Mouse (Mus musculus) midbrain, embryonic 14.5 days (tissue): Measurements from ENCODE around the gene Ms4a6c. TPM values are rescaled to one million over a fixed set of nuclear protein-coding genes. Genes with fewer than 3 reads are reported as not detected.
"Not testable (repeated sequence)": the region's sequence is repeated elsewhere in the genome, so short reads cannot be mapped to it uniquely, and the experiment has no call there.

Experiments used
- ATAC-seq: fragments of 200-750 bp; cut with Nextera tagmentation; 2 replicates; pipeline ENCODE4 v1.8.0; 2017; ENCODE audit warnings: moderate number of reproducible peaks, moderate library complexity; ENCODE audit not compliant: low FRiP score, low TSS enrichment
- DNase-seq: peaks from one replicate; pipeline ENCODE4 v3.0.0-alpha.2; 2015
- H3K27ac ChIP-seq: fragments of 300-500 bp; sonication (generic); replicated peaks from 2 replicates; pipeline ENCODE4 v1.5.1; 2014; ENCODE audit warnings: mild to moderate bottlenecking, low read depth, low read length, moderate library complexity
- H3K27me3 ChIP-seq: fragments of 300-500 bp; sonication (generic); 2 replicates; pipeline ENCODE4 v1.6.1; 2014; ENCODE audit warnings: low read length, control low read depth, mixed read lengths; ENCODE audit not compliant: control insufficient read depth, insufficient read depth
- H3K36me3 ChIP-seq: fragments of 300-500 bp; sonication (generic); 2 replicates; pipeline ENCODE4 v1.6.1; 2014; ENCODE audit warnings: low read length, control low read depth; ENCODE audit not compliant: control insufficient read depth, insufficient read depth
- H3K4me1 ChIP-seq: fragments of 300-500 bp; sonication (generic); 2 replicates; pipeline ENCODE4 v1.6.1; 2014; ENCODE audit warnings: mild to moderate bottlenecking, antibody characterized with exemption, low read length, control low read depth; ENCODE audit not compliant: control insufficient read depth, insufficient read depth
- H3K4me2 ChIP-seq: fragments of 300-500 bp; sonication (generic); 2 replicates; pipeline ENCODE4 v1.6.1; 2014; ENCODE audit warnings: mild to moderate bottlenecking, low read length, moderate library complexity
- H3K4me3 ChIP-seq: fragments of 300-500 bp; sonication (generic); replicated peaks from 2 replicates; pipeline ENCODE4 v1.5.1; 2014; ENCODE audit warnings: low read depth, low read length
- H3K9ac ChIP-seq: fragments of 300-500 bp; sonication (generic); replicated peaks from 2 replicates; pipeline ENCODE4 v1.6.1; 2014; ENCODE audit warnings: mild to moderate bottlenecking, low read length, moderate library complexity
- H3K9me3 ChIP-seq: fragments of 300-500 bp; sonication (generic); 2 replicates; pipeline ENCODE4 v1.6.1; 2016; ENCODE audit warnings: low read length, control low read depth, mixed read lengths; ENCODE audit not compliant: control insufficient read depth
- WGBS: fragments of 180-500 bp; shearing (Covaris S2); extraction: QIAGEN DNeasy Blood & Tissue Kit; methylation state at CpG from one replicate; pipeline ENCODE4 v1.1.7; 2014; 5-methylcytosine and 5-hydroxymethylcytosine counted together
- polyA plus RNA-seq: library from polyadenylated mRNA; unstranded; fragments of >200 nt; fragmentation: Nextera tagmentation; extraction: Ambion mirVana; gene quantifications from 2 replicates; pipeline ENCODE4 v1.2.1, GENCODE M21; 2014

Gene Ms4a6c
- 0.43 and 4.4 TPM in 2 replicates for polyA plus RNA-seq

DNA sequence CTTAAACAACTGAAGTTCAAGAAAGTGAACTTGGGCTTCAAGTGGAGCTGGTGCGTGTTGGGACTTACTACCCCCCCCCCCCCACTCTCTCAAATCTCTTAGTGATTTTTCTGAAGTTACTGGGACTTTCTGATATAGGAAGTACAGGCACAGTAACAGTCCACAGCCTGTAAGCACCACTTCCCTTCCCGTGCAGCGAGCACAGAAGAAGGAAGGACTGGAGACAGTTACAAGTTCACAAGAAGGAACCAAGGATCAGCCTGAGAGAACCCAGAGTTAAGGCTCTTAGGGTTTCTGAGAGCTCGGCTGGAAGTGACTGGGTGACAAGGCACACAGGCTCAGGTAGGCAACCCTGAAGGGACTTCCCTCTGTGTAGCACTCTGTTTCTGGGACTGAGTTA, at the start of gene Ms4a6c:
TSS of gene Ms4a6c (plus strand) at position 152 of the 400 bp plus-strand sequence.
- 89% methylated on average over 4 of the region's 4 CpGs for WGBS
- not testable (repeated sequence) for H3K27me3 ChIP-seq, H3K4me1 ChIP-seq, H3K4me2 ChIP-seq, H3K36me3 ChIP-seq, H3K4me3 ChIP-seq, DNase-seq, H3K9me3 ChIP-seq, H3K9ac ChIP-seq, ATAC-seq, H3K27ac ChIP-seq

DNA sequence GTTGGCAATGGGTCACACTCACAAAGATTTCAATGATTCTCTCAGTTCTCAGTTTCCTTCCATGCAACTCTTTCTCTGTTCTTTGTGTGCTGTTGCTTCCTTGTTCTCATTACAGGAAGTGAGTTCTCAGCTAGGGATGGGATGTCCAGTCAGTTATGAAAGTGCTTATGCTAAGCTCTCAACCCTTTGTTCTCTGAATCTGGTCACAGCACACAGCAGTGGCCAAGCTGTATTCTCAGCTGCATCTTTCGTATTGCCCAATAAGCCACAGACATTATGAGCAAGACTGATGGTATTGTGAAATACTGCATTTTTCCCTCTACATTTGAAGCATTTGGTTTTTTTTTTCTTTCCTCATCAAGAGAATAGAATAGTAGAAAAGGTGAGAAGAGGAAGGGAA, 38.0 kb upstream of the Ms4a6c start:
- not testable (repeated sequence) for ATAC-seq

DNA sequence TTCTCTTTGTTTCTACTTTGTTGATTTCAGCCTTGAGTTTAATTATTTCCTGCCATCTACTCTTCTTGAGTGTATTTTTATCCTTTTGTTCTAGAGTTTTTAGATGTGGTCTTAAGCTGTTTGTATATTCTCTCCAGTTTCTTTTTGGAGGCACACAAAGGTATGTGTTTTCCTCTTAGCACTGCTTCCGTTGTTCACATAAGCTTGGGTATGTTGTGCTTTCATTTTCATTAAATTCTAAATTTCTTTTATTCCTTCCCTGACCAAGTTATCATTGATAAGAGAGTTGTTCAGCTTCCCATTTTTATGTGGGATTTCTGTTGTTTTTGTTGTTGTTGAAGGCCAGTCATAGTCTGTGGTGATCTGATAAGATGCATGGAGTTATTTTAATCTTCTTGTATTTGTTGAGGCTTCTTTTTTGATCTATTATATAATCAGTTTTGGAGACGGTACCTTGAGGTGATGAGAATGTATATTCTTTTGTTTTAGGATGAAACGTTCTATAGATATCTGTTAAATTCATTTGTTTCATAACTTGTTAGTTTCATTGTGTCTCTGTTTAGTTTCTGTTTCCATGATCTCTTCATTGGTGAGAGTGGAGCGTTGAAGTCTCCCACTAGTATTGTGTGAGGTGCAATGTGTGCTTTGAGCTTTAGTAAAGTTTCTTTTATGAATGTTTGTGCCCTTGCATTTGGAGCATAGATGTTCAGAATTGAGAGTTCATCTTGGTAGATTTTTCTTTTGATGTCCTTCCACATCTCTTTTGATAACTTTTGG, 33.9 kb upstream of the Ms4a6c start:
- Histone ChIP-seq H3K4me1 (no peaks in the 10 kb centered on the region), H3K4me3 (no peak overlapping the region), H3K36me3 (no peaks in the 10 kb centered on the region), H3K4me2 (no peak overlapping the region), H3K9ac (no peak overlapping the region), H3K27me3 (no peaks in the 10 kb centered on the region), H3K9me3 (no peaks in the 10 kb centered on the region), H3K27ac (no peak overlapping the region)
- no peak for DNase-seq
- ATAC-seq, result no peak
- WGBS, result 89% methylated on average over 4 of the region's 4 CpGs

More for the DNA sequence above, 38.0 kb upstream of the Ms4a6c start:
- H3K27ac ChIP-seq, H3K36me3 ChIP-seq, H3K9me3 ChIP-seq, H3K4me1 ChIP-seq, H3K4me2 ChIP-seq, DNase-seq, H3K4me3 ChIP-seq, H3K27me3 ChIP-seq, H3K9ac ChIP-seq: not testable (repeated sequence)
- 85% methylated on average over 1 of the region's 1 CpGs for WGBS

DNA sequence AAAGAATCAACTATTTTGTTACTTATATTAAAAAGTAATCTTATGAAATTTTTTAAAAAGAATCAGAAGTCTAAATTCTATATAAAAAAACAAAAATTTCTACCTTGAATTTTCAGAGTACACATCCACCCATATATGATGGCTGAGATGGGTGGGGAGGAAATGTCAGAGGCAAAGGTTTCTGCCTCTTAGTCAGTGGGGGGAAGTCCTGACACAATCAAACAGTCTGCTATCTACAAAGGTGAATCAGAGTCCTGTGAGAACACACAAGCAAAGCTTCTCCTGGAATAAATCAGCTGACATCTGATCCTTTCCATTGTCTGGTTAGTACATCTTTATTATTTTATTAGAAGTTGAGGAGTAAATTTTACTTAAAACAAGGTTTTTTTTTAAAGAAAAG, 25.8 kb upstream of the Ms4a6c start, which contains the start of gene Ms4a4b:
TSS of gene Ms4a4b (plus strand) at position 216 of the 400 bp plus-strand sequence.
- Histone ChIP-seq H3K27me3 (no peaks in the 10 kb centered on the region), H3K9ac (no peak within 1 kb of the TSS), H3K27ac (no peak within 1 kb of the TSS), H3K4me2 (no peak within 1 kb of the TSS), H3K4me1 (no peaks in the 10 kb centered on the region), H3K36me3 (no peaks in the 10 kb centered on the region), H3K9me3 (no peaks in the 10 kb centered on the region), H3K4me3 (no peak within 1 kb of the TSS)
- DNase-seq (no peak), ATAC-seq (no peak)

DNA sequence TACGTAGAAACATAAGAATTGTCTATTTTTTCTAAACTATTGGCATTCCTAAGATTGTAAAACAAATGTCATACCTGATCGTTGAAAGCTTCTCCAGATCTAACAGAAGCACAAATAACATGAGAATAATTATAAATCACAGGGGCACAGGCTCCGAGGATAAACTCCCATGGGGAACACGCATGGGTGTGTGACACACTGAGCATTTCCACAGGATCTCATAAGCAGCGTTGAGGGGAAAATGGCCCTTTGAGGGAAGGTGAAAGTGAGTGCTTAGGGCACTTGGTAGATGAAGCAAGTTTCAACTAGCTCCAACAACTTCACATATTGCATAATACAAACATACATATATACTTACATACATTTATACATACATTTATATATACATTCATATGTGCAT, 25.2 kb upstream of the Ms4a6c start:
- Histone ChIP-seq H3K4me3 (no peak overlapping the region), H3K27me3 (no peaks in the 10 kb centered on the region), H3K4me1 (no peaks in the 10 kb centered on the region), H3K36me3 (no peaks in the 10 kb centered on the region), H3K9me3 (no peaks in the 10 kb centered on the region), H3K27ac (no peak overlapping the region), H3K9ac (no peak overlapping the region), H3K4me2 (no peak overlapping the region)
- ATAC-seq (no peak), DNase-seq (no peak)
- WGBS, result 88% methylated on average over 5 of the region's 5 CpGs

DNA sequence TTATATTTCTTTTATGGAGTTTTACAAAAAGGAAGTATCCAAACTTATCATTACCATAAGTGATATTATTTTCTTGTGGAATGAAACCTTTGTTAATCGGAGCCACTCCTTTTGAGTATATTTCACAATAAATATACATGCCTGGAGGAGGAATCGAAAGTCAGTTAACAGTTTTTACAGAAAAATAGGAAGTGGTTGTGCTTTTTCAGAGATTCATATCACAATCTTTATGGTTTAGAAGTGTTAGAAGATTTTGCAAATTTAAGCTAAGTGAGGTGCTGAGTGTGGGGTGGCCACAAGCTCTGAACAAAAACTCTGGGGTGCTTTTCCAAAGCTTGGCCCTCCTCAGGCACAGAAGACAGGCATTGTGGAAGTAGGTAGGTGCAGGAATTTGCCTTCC, 21.9 kb upstream of the Ms4a6c start:
- Histone ChIP-seq H3K4me1 (no peaks in the 10 kb centered on the region), H3K36me3 (no peaks in the 10 kb centered on the region), H3K4me2 (no peak overlapping the region), H3K9ac (no peak overlapping the region), H3K9me3 (no peaks in the 10 kb centered on the region), H3K27ac (no peak overlapping the region), H3K4me3 (no peak overlapping the region), H3K27me3 (no peaks in the 10 kb centered on the region)
- ATAC-seq (no peak), DNase-seq (no peak)
- 91% methylated on average over 2 of the region's 2 CpGs for WGBS

DNA sequence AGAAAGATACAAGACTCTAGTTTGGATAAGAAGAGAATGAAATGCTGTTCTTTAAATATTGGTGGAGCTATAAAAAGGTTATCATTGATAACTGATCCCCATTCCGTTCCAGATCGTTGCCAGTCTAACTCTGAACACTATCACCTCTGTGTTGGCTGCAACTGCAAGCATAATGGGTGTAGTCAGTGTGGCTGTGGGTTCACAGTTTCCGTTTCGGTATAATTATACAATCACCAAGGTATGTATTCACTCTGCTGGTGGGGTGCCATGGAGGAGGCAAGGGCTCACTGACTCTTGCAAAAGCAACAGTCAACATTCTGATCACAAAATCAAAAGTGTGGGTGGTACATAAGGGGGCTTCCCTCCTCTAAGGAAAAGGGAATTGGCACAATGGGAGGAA, 10.1 kb upstream of the Ms4a6c start:
- H3K27me3 ChIP-seq, H3K36me3 ChIP-seq, H3K27ac ChIP-seq, ATAC-seq, DNase-seq, H3K4me3 ChIP-seq, H3K9ac ChIP-seq, H3K9me3 ChIP-seq, H3K4me1 ChIP-seq, H3K4me2 ChIP-seq: not testable (repeated sequence)
- 75% methylated on average over 3 of the region's 4 CpGs for WGBS

DNA sequence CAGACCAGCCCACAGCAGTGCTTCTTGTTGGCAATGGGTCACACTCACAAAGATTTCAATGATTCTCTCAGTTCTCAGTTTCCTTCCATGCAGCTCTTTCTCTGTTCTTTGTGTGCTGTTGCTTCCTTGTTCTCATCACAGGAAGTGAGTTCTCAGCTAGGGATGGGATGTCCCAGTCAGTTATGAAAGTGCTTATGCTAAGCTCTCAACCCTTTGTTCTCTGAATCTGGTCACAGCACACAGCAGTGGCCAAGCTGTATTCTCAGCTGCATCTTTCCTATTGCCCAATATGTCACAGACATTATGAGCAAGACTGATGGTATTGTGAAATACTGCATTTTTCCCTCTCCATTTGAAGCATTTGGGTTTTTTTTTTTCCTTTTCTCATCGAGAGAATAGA, 4.4 kb upstream of the Ms4a6c start:
- not testable (repeated sequence) for H3K4me2 ChIP-seq, ATAC-seq, H3K4me1 ChIP-seq, H3K36me3 ChIP-seq, H3K27me3 ChIP-seq, H3K9ac ChIP-seq, H3K27ac ChIP-seq, DNase-seq, H3K4me3 ChIP-seq, H3K9me3 ChIP-seq
- WGBS, result 69% methylated on average over 1 of the region's 1 CpGs

DNA sequence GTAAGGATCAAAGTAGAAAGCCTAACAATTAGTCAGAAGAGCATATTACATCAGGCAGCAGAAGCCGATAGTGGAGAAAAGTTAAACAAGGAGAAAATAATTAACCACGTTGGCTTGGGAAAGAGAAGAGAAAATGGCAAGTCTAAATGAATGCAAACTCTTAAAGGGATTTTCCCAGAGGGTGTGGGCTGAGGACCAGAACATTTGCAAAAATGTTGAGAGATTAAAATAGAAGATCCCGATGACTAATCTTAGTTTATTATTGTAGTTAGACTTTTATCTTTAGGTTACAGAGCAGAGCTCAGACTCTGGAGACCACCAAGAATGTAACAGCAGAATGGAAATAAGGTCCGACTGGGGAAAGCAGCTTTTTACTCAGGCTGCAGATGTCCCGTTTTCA, 2.7 kb upstream of the Ms4a6c start:
- Histone ChIP-seq H3K27ac (no peak overlapping the region), H3K36me3 (no peaks in the 10 kb centered on the region), H3K4me3 (no peak overlapping the region), H3K27me3 (no peaks in the 10 kb centered on the region), H3K9ac (no peak overlapping the region), H3K4me1 (no peaks in the 10 kb centered on the region), H3K4me2 (no peak overlapping the region), H3K9me3 (no peaks in the 10 kb centered on the region)
- WGBS, result 79% methylated on average over 5 of the region's 5 CpGs
- no peak for DNase-seq
- ATAC-seq, result no peak
